Mouse (Mus musculus): ENCODE measurements around the gene Commd1.

Gene Commd1

GRCm38 (mm10) chr11:22883676-22884075 lies 98.5 kb downstream of the Commd1 start:
- no peak for DNase-seq

GRCm38 (mm10) chr11:22882926-22883325 lies 99.3 kb downstream of the Commd1 start:
- DNase-seq, result no peak

GRCm38 (mm10) chr11:22880383-22881172 lies 101.6 kb downstream of the Commd1 start:
- no peak for DNase-seq

GRCm38 (mm10) chr11:22879645-22880044 lies 102.5 kb downstream of the Commd1 start:
- DNase-seq, result no peak

- DNase-seq, result no peak
These were observed 105.4 kb downstream of the Commd1 start for GRCm38 (mm10) chr11:22876680-22877330.

GRCm38 (mm10) chr11:22875279-22875678 lies 106.9 kb downstream of the Commd1 start:
- no peak for DNase-seq

GRCm38 (mm10) chr11:22874747-22875146 lies 107.4 kb downstream of the Commd1 start:
- no peak for DNase-seq

GRCm38 (mm10) chr11:22873383-22873782 lies 108.8 kb downstream of the Commd1 start:
- peak; percentile 39 for DNase-seq

GRCm38 (mm10) chr11:22872307-22872680 lies 109.9 kb downstream of the Commd1 start:
- no peak for DNase-seq

- no peak for DNase-seq
These were observed 110.4 kb downstream of the Commd1 start for GRCm38 (mm10) chr11:22871628-22872306.

GRCm38 (mm10) chr11:22868582-22868981 lies 113.6 kb downstream of the Commd1 start:
- no peak for DNase-seq

- no peak for DNase-seq
These were observed 114.5 kb downstream of the Commd1 start for GRCm38 (mm10) chr11:22867691-22868090.

- DNase-seq, result no peak
These were observed 116.4 kb downstream of the Commd1 start for GRCm38 (mm10) chr11:22865635-22866246.

- no peak for DNase-seq
These were observed 117.7 kb downstream of the Commd1 start for GRCm38 (mm10) chr11:22864305-22865060.

- no peak for DNase-seq
These were observed 118.6 kb downstream of the Commd1 start for GRCm38 (mm10) chr11:22863581-22863980.

GRCm38 (mm10) chr11:22861315-22861714 lies 120.9 kb downstream of the Commd1 start:
- DNase-seq, result no peak

- no peak for DNase-seq
These were observed 121.6 kb downstream of the Commd1 start, which contains the start of gene B3gnt2 for GRCm38 (mm10) chr11:22860335-22861227. TSS of gene B3gnt2 (minus strand) at chr11:22860961.

- no peak for DNase-seq
These were observed 122.4 kb downstream of the Commd1 start for GRCm38 (mm10) chr11:22859633-22860334.

GRCm38 (mm10) chr11:22859301-22859632 lies 122.9 kb downstream of the Commd1 start:
- no peak for DNase-seq

- no peak for DNase-seq
These were observed 123.5 kb downstream of the Commd1 start for GRCm38 (mm10) chr11:22858441-22859300.
